Mouse (Mus musculus) mature B cell (primary cell): ENCODE measurements at regions not wholly inside any gene's neighbourhood (a gene's known extent, or its start where the extent isn't known, plus 50 kb on each side); places are given as distances from the start of the nearest gene placed in this dataset.

ENCODE experiments used
- in situ Hi-C: fragments of 300-500 bp; cut with MboI; formaldehyde crosslinking; loops from 2 replicates; pipeline ENCODE4 v1.14.3; 2019

- in situ Hi-C loops, result no loop called here
These were observed 979.5 kb upstream of the Car8 start for GRCm38 (mm10) chr4:9218380-9218779.

DNA sequence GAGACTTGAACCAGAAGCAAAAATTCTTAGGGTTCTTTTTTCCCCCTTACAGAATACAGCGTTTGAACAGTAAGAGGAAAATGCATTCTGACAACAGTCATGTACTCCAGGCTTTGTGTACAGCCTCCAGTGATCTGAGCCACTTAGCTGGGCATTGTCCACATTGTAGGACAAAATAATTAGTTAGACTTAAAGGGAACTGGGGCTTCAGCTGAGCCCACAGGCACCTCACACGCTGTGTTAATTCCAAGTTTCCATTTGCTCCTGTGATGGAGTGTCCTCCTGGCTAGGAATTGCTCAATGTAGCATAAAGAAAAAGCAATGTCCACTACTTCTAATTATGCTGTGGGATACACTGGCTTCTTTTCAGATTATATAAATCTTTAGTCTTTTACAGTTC, 969.8 kb upstream of the Car8 start:
- in situ Hi-C loops, result no loop called here

DNA sequence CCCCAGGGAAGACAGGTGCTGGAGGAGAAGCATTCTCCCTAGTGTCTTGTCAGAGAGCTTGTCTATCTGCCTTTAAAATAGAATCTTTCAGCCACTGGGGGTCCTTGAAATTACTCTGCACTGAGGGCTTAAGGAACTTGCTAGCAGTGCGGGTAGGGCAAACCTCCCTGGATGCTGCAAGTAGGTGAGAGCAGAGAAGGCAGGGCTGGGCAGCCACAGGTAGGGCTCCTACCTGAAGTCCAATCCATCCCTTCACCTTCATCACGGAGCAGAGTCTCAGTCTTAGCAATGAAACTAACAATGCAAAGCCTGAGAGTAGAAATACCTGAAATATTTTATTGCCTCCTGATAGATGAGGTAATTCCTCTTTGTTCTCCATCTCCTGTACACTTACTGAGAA, 961.2 kb upstream of the Car8 start:
- in situ Hi-C loops, result no loop called here

GRCm38 (mm10) chr4:9196435-9196834, 957.6 kb upstream of the Car8 start:
- in situ Hi-C loops, result no loop called here

GRCm38 (mm10) chr4:9193121-9193520, 954.3 kb upstream of the Car8 start:
- in situ Hi-C loops, result no loop called here

- in situ Hi-C loops, result no loop called here
These were observed 946.5 kb upstream of the Car8 start for GRCm38 (mm10) chr4:9185156-9185875.

- in situ Hi-C loops, result no loop called here
These were observed 945.7 kb upstream of the Car8 start for GRCm38 (mm10) chr4:9184451-9185121.

DNA sequence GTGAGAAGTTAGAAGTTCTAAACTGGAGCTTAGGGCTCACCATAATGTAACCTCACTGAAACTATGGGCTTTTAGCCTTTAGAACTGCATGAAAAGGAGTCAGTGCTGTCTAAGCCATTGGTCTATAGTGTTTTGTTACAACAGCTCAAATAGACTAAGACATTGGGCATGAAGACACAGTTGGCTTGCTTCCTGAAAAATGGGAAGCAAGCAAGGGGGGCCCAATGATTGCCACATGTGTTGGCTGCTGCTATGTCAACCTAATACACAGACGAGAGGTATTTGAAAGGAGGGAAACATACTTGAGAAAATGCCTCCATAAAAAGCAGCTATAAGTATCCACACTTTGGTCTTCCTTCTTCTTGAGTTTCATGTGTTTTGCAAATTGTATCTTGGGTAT, 935.5 kb upstream of the Car8 start:
- in situ Hi-C loops, result no loop called here

- in situ Hi-C loops, result no loop called here
These were observed 923.5 kb upstream of the Car8 start for GRCm38 (mm10) chr4:9162374-9162773.

DNA sequence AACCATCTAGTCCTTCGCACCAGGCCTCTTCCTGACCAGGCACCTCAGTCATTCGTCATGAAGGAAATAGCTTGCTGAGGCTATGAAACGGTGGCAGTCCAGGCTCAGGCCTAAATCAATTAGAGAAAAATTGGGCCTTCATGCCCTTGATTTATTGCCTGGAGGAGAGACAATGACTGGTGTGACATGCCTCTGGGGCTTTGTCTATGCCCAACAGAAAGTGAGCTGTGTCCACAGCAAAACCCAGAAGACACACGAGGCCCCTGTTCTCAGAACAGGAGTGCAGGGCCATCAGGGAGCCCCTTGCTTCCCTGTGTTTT, 922.9 kb upstream of the Car8 start:
- in situ Hi-C loops, result no loop called here

GRCm38 (mm10) chr4:9161068-9161813, 922.4 kb upstream of the Car8 start:
- in situ Hi-C loops, result no loop called here

- in situ Hi-C loops, result loop anchor here (25.0 kb wide), 1 partner anchor 390 kb away; no protein-coding TSS in a partner anchor
These were observed 908.9 kb upstream of the Car8 start for GRCm38 (mm10) chr4:9147732-9148131.

GRCm38 (mm10) chr4:9144226-9145215, 905.7 kb upstream of the Car8 start:
- in situ Hi-C loops, result loop anchor here (25.0 kb wide), 1 partner anchor 393 kb away; no protein-coding TSS in a partner anchor

DNA sequence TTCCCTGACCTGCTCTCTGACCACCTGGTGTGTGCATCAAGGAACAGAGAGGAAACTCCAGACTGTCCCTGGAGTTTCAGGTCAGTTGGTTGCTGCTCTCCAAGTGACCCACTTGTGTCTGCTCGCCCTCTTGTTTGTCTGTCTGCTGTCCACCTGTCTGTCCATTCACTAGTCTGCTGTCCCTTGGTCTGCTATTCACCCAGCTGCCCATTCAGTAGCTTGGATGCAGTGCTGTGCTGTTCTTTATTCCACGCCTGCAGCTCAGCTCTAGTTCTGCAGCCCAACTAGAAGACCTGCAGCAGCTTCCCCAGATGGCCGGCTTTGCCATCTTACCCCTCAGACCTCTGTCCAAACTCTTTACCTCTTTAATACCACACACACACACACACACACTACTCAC, 904.2 kb upstream of the Car8 start:
- in situ Hi-C loops, result loop anchor here (25.0 kb wide), 1 partner anchor 394 kb away; no protein-coding TSS in a partner anchor

DNA sequence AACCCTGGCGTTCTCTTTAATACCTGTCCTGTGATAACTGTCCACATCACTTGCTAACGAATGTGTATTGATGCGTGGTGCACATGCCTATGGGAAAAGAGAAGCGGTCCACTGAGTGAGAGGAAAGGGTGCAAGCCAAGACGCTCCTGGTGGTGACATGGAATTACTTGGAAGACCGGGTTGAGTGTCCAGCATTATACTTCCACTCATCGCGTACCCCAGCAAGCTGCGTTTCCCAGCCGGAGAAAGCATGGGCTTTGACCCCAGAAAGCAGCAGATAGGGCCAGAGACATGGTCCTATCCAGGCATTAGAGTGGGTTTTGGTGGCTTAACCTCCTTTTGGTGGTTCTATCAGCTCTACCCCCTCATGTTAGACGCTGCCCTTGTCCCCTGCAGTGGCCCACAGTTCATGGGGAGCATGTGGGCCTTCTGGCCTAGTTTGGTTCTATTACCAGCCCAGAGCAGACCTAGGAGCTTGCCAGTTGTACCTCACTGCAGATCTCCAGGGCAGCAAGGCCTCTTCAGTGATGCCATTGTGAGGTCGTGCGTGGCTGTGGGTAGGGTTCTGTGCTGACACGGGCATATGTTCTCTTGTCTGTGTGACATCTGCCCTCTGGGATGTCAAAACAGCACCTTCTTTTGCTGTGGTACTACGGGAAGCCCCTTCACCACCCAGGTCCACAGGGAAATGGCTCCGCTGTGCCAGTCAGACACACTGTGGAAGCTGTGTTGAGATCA, 903.3 kb upstream of the Car8 start:
- in situ Hi-C loops, result loop anchor here (25.0 kb wide), 1 partner anchor 395 kb away; no protein-coding TSS in a partner anchor

GRCm38 (mm10) chr4:9140691-9141090, 901.9 kb upstream of the Car8 start:
- in situ Hi-C loops, result loop anchor here (25.0 kb wide), 1 partner anchor 397 kb away; no protein-coding TSS in a partner anchor

DNA sequence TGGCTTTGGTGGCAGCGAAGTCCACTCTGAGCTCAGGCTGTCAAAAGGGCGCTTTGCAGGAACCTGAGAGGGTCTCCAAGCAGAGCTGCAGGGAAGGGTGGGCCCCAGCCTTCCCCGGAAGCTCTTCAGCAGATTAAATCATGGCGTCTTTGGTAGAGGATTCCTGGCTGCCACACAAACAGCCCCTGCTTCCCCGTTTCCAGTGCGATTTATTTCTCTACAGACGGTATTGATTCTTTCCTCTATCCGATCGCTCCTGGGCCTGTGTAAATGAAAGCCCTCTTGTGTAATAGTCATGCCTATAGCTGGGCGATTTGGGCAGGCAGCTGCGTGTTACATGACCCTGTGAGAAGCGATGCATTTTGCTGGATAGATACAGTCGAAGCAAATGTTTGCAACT, 897.8 kb upstream of the Car8 start:
- in situ Hi-C loops, result loop anchor here (10.0 to 25.0 kb wide), 2 partner anchors 401 to 628 kb away; no protein-coding TSS in a partner anchor

- in situ Hi-C loops, result loop anchor here (10.0 to 25.0 kb wide), 2 partner anchors 401 to 629 kb away; no protein-coding TSS in a partner anchor
These were observed 897.3 kb upstream of the Car8 start for GRCm38 (mm10) chr4:9136188-9136569.

- in situ Hi-C loops, result loop anchor here (10.0 to 25.0 kb wide), 2 partner anchors 402 to 629 kb away; no protein-coding TSS in a partner anchor
These were observed 896.8 kb upstream of the Car8 start for GRCm38 (mm10) chr4:9135481-9136187.

DNA sequence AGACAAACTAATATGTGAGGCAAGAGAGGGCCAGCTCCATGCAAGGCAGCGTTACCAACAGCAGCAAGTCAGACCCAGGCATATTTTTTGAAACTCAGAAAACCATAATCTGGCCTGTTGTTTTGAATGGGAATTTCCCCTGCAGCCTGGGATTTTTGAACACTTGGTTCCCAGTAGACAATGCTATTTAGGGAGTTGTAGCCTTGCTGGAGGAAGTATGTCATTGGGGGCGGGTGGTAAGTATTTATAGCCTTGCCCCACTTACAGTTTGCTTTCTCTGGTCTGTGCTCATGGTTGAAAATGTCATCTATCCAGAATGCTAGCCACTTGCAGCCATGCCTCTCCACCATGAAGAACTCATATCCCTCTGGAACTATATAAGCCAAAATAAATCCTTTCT, 894.9 kb upstream of the Car8 start:
- in situ Hi-C loops, result loop anchor here (10.0 to 25.0 kb wide), 2 partner anchors 404 to 631 kb away; no protein-coding TSS in a partner anchor
